Mouse (Mus musculus) hindlimb bud, embryonic 11.5 days (tissue): ENCODE data around the gene Fam3c.
"Not testable (repeated sequence)": the region's sequence is repeated elsewhere in the genome, so short reads cannot be mapped to it uniquely, and the experiment has no call there.

Experiments used
- DNase-seq: peaks from one replicate; pipeline ENCODE4 v3.0.0-alpha.2; 2012; ENCODE audit warnings: low read depth, low spot score; ENCODE audit errors: extremely low spot score

Gene Fam3c

GRCm38 (mm10) chr6:22297028-22297427 lies 59.0 kb downstream of the Fam3c start:
- no peak for DNase-seq

- no peak for DNase-seq
Observed at GRCm38 (mm10) chr6:22293922-22294321, 62.1 kb downstream of the Fam3c start.

- no peak for DNase-seq
Observed at GRCm38 (mm10) chr6:22292056-22292455, 64.0 kb downstream of the Fam3c start.

- DNase-seq = no peak
Observed at GRCm38 (mm10) chr6:22290790-22291189, 65.3 kb downstream of the Fam3c start.

- DNase-seq = no peak
Observed at GRCm38 (mm10) chr6:22289461-22290021, 66.5 kb downstream of the Fam3c start.

- no peak for DNase-seq
Observed at GRCm38 (mm10) chr6:22288737-22289460, 67.1 kb downstream of the Fam3c start.

GRCm38 (mm10) chr6:22288004-22288736 lies 67.9 kb downstream of the Fam3c start, which contains the start of gene Wnt16:
Gene Wnt16, plus strand, starts transcription at chr6:22288227.
- no peak for DNase-seq

- DNase-seq = no peak
Observed at GRCm38 (mm10) chr6:22282405-22282804, 73.6 kb downstream of the Fam3c start.

- DNase-seq = no peak
Observed at GRCm38 (mm10) chr6:22280217-22280861, 75.7 kb downstream of the Fam3c start.

GRCm38 (mm10) chr6:22277941-22278340 lies 78.1 kb downstream of the Fam3c start:
- no peak for DNase-seq

- DNase-seq = no peak
Observed at GRCm38 (mm10) chr6:22269840-22270521, 86.1 kb downstream of the Fam3c start.

- no peak for DNase-seq
Observed at GRCm38 (mm10) chr6:22268677-22269076, 87.4 kb downstream of the Fam3c start.

- no peak for DNase-seq
Observed at GRCm38 (mm10) chr6:22267807-22268667, 88.0 kb downstream of the Fam3c start.

- DNase-seq = no peak
Observed at GRCm38 (mm10) chr6:22266018-22266417, 90.0 kb downstream of the Fam3c start.

GRCm38 (mm10) chr6:22264094-22264493 lies 91.9 kb downstream of the Fam3c start:
- not testable (repeated sequence) for DNase-seq

- DNase-seq = no peak
Observed at GRCm38 (mm10) chr6:22262519-22262918, 93.5 kb downstream of the Fam3c start.

- DNase-seq = no peak
Observed at GRCm38 (mm10) chr6:22258784-22259183, 97.3 kb downstream of the Fam3c start.
